Mouse (Mus musculus) granulocyte monocyte progenitor cell, adult 5-6 weeks (primary cell): Measurements from ENCODE around the gene Prdm15. TPM values are rescaled to one million over a fixed set of nuclear protein-coding genes. Genes with fewer than 3 reads are reported as not detected.

ENCODE experiments used
- ATAC-seq: replicated peaks from 2 replicates; pipeline ENCODE4 v1.8.0; 2016; ENCODE audit warnings: mild to moderate bottlenecking, moderate TSS enrichment, inconsistent platforms; ENCODE audit not compliant: poor library complexity, severe bottlenecking
- total RNA-seq, 2 experiments: library from RNA; stranded (forward) in 1 of 2; stranded (reverse) in 1 of 2; fragments of 200-712, 200-1000 nt in 1 of 2; fragments of >200 nt in 1 of 2; fragmentation: Nextera tagmentation in 1 of 2; gene quantifications; 2 replicates each; pipeline ENCODE4 v1.2.3; 2014 to 2017

The Prdm15 gene
- total RNA-seq, 2 experiments from 2014 or later, result 15.0 to 29.2 TPM

DNA sequence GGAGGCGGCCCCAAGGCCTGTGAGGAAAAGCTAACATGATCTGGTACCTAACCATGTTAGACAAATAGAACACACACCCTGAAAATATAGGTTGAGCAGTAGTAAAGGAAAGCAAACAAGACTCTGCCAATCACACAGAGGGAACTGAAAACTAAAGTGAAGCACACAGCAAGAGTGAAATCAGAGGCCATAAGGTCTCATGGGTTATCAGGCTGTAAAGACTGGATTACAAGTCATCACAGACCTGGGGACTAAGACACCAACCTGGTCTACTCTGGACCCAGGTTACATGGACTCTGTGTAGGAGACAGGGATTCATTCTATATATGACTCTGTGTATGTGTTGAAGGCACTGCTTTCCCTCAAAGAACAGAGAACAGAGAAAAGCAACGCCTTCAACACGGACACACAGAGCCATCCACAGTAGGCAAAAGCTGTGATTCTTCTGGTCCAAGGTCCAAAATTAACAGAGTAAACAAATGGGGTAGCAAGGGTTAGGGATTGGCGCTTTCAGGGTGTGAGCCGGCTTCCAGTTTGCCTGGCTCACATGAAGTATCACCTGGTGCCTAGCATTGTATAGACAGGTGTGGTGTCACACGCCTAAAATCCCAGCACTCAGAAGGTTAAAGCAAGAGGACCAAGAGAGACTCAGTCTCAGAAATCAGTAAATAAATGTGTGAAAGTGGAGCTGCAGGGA lies 28.2 kb downstream of the Prdm15 start:
- ATAC-seq, result no peak

- ATAC-seq, result no peak
Measured at GRCm38 (mm10) chr16:97819532-97819931, 32.1 kb downstream of the Prdm15 start.

DNA sequence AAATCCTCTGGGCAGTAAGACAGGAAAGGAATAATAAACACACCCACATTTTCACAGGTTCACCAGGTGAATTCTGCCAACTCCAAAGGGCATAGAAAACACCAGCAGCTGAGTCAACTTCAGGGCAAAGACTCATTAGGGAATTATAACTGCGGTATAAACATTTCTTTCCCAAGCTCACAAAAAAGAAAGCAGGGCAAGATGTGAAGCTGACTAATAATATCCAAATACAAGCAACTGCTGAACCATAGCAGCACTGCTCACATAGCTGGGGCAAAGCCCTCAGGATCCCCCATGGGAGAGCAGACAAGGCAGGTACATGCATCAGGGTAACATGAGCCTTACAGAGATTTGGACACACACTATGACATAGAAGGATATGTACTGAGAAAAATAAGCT lies 34.2 kb downstream of the Prdm15 start:
- no peak for ATAC-seq

DNA sequence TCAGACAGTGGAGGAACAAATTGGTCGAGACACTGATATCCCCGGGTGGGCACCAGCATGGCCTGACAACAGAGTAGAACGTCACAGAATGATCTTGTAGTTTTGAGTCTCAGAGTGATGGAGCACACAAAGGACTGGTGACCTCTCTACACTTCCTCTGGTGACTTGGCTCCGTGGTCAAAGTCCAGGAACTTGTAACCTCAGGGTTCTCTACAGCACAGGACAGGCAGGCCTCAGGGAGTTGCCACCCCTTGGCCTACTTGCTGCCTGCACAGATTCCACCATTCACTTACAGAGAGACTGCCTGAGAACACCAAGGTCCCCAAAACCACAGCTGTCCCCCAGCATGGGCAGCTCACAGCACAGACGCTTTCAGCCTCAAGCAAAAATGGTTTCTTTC lies 36.4 kb downstream of the Prdm15 start:
- no peak for ATAC-seq

DNA sequence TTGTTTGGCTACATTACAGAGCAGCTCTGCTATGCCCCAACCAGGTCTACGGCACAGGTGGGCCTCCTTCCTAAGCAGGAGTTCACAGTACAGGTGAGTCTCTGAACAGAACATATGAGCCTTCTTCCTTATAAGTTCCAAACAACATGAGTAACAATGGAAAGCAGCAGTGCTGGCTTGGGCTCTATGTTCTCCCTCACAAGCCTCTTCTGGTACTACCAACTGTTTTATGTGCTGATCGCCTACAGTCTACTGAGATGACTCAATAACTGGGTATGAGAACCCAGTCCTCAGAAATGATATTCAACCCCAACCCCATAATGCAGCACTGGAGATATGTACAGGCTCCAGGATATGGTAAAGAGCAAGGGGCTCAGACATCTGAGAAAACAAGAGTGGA lies 37.6 kb downstream of the Prdm15 start:
- no peak for ATAC-seq

DNA sequence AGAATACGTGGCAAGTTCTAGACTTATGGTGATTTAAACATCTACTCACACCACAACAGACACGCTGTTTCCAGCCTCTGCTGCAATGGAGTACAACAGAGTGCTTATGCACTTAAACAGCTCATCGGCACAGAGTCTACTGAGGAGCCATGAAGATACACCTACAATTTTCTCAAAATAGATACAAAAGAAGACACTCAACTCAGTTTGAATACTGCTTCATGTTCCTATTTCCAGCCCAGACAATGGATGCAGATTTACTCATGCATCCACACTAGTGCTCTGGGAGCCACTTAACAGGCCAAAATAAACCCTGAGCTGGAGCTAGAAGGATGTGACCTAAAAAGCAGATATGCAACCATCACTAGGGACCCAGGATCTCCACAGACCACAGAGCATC lies 42.8 kb downstream of the Prdm15 start:
- ATAC-seq, result no peak

GRCm38 (mm10) chr16:97805646-97806045 lies 46.0 kb downstream of the Prdm15 start:
- no peak for ATAC-seq

DNA sequence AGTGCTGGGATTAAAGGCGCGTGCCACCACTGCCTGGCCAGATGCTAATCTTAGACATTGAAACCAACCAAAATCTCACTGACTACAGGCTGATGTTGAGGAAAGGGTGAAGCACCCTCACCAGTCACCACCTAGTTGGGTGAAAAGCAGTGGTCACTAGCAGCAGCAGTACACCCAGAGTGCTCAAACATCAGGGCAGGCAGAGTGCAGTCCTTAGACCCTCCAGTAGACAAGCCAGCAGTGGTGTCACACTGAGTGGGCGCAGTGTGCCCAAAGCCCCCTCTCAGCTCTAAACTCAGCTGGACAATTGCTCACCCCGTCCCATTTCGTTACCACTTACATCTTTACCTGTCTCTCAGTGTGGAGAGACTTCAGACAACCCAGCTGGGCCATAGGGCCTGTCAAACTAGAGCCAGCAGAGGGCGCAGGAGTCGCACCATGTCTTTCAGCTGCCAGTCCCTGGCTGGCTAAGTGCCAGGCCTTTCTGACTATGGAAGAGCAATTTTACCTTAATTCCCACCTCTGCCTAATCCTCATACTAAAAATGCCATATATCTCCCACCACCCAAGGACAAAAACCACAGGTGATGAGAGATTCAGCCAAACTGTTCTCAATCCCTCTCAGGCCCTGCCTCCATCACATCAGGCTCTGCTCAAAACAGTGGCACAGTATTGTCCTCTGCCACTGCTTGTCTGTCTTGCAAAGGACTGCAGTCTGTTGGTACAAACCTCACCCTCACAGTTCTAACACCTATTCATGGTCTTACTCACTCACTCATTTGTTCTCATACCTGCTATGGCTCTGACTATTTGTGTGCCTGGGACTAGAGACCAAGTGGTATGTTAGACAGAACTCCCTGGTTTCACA lies 46.7 kb downstream of the Prdm15 start:
- peak; percentile 75 for ATAC-seq

GRCm38 (mm10) chr16:97797950-97798869 lies 53.4 kb downstream of the Prdm15 start:
- ATAC-seq, result 0 out of 2 replicates have a peak, but pooled peaks have one; percentile 35

- no peak for ATAC-seq
Measured at GRCm38 (mm10) chr16:97797212-97797611, 54.4 kb downstream of the Prdm15 start.

DNA sequence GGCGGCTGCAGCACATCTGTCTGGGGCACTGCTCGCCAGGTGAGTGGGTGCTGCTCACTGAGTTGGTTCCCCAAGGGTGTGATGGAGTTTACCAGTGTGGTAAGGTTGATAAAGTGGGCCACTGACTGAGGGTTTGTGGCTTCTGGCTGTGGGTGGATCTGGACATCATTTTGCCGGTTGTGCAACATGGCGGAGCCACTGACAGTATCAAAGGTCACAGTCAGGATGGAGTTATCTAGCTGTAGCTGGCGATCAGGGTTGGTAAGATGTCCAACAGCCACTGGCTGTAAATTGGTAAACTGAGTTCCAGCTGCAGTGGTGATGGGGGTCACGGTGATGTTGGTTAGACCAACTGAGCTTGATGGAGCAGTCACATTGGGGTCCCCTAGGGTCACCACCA lies 57.4 kb downstream of the Prdm15 start:
- peak; percentile 27; the same call in 1 of the 2 replicates for ATAC-seq

GRCm38 (mm10) chr16:97783057-97783456 lies 68.6 kb downstream of the Prdm15 start:
- ATAC-seq, result no peak

DNA sequence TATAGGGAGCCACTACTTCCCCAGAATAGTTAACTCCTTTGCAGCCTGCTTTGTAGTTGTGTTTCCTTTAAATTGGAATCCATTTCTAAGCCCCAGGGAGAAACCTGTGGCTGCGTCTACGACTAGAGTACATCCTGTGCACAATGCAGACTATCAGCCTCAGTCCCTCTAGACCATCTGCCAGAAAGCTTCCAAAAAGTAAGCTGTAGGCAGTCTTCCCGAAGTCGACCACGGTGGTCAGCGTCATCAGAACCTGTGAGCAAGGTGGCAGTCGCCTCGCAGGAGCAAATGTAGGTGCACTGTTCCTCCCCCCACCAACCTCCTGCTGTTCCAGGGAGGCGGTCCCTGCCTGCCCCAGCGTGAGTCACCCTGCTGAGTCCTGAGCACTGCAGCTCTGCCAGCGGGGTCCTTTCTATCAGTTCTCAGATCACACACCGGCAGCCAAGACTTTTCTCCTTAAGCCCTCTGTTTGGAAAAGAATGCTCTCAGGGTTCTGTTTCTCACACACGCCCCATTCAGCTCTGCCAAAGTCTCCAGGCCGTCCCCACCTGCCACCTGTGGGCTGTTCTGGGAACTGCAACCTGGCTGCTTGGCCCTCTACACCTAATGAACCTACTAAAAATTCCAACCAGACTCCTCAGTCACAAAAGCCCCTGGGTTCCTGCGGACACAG lies 73.2 kb downstream of the Prdm15 start:
- peak; percentile 87 for ATAC-seq

DNA sequence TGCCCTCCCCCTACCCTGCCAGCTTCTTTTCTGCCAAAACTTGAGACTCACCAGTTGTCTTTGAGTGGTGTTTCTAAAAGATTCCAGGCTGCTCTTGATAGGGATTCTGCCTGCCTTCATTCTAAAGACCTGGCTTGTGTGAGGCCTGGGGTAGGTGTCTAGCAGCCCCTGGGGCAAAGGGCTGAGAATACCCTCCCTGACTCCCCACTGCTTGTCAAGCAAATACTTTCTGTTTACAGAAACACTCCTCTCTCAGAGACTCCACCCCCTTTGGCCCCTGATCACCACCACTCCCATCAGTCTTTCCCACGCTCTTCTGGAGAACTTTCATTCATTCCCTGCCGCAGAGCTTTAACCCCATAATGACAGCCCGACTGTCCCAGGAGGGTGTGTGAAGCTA lies 85.1 kb downstream of the Prdm15 start:
- ATAC-seq, result no peak

DNA sequence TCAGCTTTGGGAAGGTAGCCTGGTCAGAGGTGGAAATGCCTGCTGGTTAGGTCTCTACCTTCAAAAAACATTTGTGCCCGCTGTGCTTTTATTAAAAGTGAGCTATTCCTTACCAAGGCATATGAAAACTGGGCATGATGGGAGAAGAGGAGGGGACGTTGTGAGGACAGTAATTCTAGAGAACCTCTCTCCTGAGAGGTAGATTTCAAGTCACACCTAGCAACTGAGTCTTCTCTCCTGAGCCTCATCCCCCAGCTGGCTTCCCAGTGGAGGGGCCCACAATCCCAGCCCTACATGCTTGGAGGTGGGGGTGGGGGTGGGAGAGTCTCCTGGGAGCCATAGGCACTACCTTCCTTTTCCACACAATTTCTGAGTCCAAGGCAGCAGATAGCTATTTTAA lies 87.0 kb downstream of the Prdm15 start:
- no peak for ATAC-seq

GRCm38 (mm10) chr16:97763990-97764340 lies 87.7 kb downstream of the Prdm15 start:
- no peak for ATAC-seq

GRCm38 (mm10) chr16:97763061-97763989 lies 88.3 kb downstream of the Prdm15 start, which contains the start of gene Ripk4:
Gene Ripk4, minus strand, starts transcription at chr16:97763787.
- ATAC-seq, result peak; percentile 54

DNA sequence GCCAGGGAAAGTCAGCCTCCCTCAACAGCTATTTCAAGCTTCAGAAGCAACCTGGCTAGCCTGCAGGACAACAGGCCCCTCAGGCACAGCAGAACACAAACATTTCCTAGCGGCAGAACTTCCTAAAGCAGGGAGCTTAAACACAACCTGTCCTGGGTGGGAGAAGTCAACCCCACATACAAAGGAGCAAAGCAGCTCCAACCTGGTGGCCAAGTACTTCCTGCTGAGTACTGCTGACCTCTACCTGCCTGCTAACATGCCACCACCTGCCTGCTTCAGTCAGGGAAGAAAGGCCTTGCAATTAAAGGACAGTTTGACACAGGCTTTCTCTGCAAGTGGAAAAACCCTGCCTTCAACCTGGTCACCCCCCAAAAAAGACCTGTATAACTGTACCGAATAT lies 89.9 kb downstream of the Prdm15 start:
- no peak for ATAC-seq

DNA sequence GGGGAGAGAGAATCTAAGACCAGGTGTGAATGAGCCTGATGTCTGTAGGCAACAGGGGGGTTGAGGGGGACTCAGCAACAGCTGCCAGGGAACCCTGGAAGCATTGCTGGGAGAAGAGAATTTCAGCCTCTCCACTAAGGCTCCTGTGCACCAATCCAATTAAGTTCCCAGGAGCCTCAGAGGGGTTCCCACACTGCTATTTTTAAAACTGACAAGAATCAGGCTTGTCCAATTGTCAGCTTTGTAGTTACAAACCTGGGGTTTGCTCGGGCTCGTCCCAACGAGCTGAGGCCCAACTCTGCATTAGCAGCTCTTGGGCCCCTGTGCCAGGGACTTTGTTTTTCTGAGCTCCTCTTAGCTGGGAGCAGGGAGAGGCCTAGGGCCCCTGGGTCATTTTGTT lies 92.0 kb downstream of the Prdm15 start:
- ATAC-seq, result no peak
